Mouse (Mus musculus) limb, embryonic 11.5 days (tissue): ENCODE data around the gene Rnf185. TPM values are rescaled to one million over a fixed set of nuclear protein-coding genes. Genes with fewer than 3 reads are reported as not detected.

Source experiments
- ATAC-seq: fragments of 200-750 bp; cut with Nextera tagmentation; 2 replicates; pipeline ENCODE4 v1.8.0; 2017; ENCODE audit warnings: low read depth; ENCODE audit not compliant: insufficient number of reproducible peaks, low FRiP score, low TSS enrichment
- DNase-seq: peaks from one replicate; pipeline ENCODE4 v3.0.0-alpha.2; 2015; ENCODE audit warnings: low spot score
- H3K27ac ChIP-seq: fragments of 300-500 bp; sonication (generic); replicated peaks from 2 replicates; pipeline ENCODE4 v1.5.1; 2014; ENCODE audit warnings: low read depth, mild to moderate bottlenecking, low read length
- H3K27me3 ChIP-seq: fragments of 300-500 bp; sonication (generic); 2 replicates; pipeline ENCODE4 v1.6.1; 2014; ENCODE audit warnings: mild to moderate bottlenecking, low read length, mixed read lengths; ENCODE audit not compliant: control insufficient read depth, insufficient read depth
- H3K36me3 ChIP-seq: fragments of 300-500 bp; sonication (generic); 2 replicates; pipeline ENCODE4 v1.6.1; 2014; ENCODE audit warnings: mild to moderate bottlenecking, low read length, moderate library complexity, mixed read lengths; ENCODE audit not compliant: control insufficient read depth, insufficient read depth
- H3K4me1 ChIP-seq: fragments of 300-500 bp; sonication (generic); 2 replicates; pipeline ENCODE4 v1.6.1; 2014; ENCODE audit warnings: low read length, mixed read lengths; ENCODE audit not compliant: control insufficient read depth, insufficient read depth
- H3K4me2 ChIP-seq: fragments of 300-500 bp; sonication (generic); 2 replicates; pipeline ENCODE4 v1.6.1; 2014; ENCODE audit warnings: low read depth, mild to moderate bottlenecking, moderate library complexity; ENCODE audit not compliant: severe bottlenecking
- H3K4me3 ChIP-seq: fragments of 300-500 bp; sonication (generic); 2 replicates; pipeline ENCODE4 v1.5.1; 2014; ENCODE audit warnings: low read depth, low read length
- H3K9ac ChIP-seq: fragments of 300-500 bp; sonication (generic); 2 replicates; pipeline ENCODE4 v1.6.1; 2014; ENCODE audit warnings: mild to moderate bottlenecking, low read length
- H3K9me3 ChIP-seq: fragments of 300-500 bp; sonication (generic); 2 replicates; pipeline ENCODE4 v1.6.1; 2016; ENCODE audit warnings: low read length; ENCODE audit not compliant: control insufficient read depth
- WGBS: fragments of 180-500 bp; shearing (Covaris S2); extraction: QIAGEN DNeasy Blood & Tissue Kit; methylation state at CpG from one replicate; pipeline ENCODE4 v1.1.7; 2014; 5-methylcytosine and 5-hydroxymethylcytosine counted together
- polyA plus RNA-seq: library from polyadenylated mRNA; unstranded; fragments of >200 nt; fragmentation: Nextera tagmentation; extraction: Ambion mirVana; gene quantifications from 2 replicates; pipeline ENCODE4 v1.2.1, GENCODE M21; 2014

The Rnf185 gene
- polyA plus RNA-seq, result 42.4 and 48.0 TPM in 2 replicates

- H3K4me3 ChIP-seq, result peak within 1 kb of the TSS; percentile 81
- H3K4me2 ChIP-seq, result peak within 1 kb of the TSS; percentile 75
- no peaks in the 10 kb centered on the region for H3K27me3 ChIP-seq
- under 1% methylated on average over 45 of the region's 45 CpGs for WGBS
- H3K9ac ChIP-seq, result peak within 1 kb of the TSS; percentile 74
- H3K36me3 ChIP-seq, result no peaks in the 10 kb centered on the region
- H3K4me1 ChIP-seq, result peaks cover 5% of the 10 kb centered on the region
- H3K27ac ChIP-seq, result peak within 1 kb of the TSS; percentile 65
- H3K9me3 ChIP-seq, result no peaks in the 10 kb centered on the region
- DNase-seq, result peak; percentile 95
- peak; percentile 94 for ATAC-seq
Observed at GRCm38 (mm10) chr11:3452167-3452639, at the start of gene Rnf185. Rnf185 (minus strand) TSS chr11:3452363.

DNA sequence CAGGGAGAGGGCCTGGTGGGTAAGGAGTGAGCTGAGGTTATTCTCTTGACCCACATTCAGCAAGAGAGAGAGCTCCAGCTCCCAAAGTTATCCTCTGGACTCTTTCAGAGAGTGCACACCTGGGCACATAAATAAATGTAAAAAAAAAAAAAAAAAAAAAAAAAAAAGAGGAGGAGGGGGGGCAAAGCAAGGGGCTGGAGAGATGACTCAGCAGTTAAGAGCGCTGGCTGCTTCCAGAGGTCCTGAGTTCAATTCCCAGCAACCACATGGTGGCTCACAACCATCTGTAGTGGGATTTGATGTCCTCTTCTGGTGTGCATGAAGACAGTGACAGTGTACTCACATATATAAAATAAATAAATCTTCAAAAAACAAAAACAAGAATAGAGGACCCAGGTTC lies 45.1 kb upstream of the Rnf185 start:
- WGBS, result 89% methylated on average over 1 of the region's 1 CpGs
- H3K4me2 ChIP-seq, result no peak overlapping the region
- H3K27ac ChIP-seq, result no peak overlapping the region
- no peaks in the 10 kb centered on the region for H3K27me3 ChIP-seq
- no peak for DNase-seq
- no peak overlapping the region for H3K4me3 ChIP-seq
- no peak overlapping the region for H3K9ac ChIP-seq
- H3K36me3 ChIP-seq, result no peaks in the 10 kb centered on the region
- no peaks in the 10 kb centered on the region for H3K9me3 ChIP-seq
- H3K4me1 ChIP-seq, result 0 out of 2 replicates have a peak, but pooled peaks cover 3% of the 10 kb centered on the region
- no peak for ATAC-seq

DNA sequence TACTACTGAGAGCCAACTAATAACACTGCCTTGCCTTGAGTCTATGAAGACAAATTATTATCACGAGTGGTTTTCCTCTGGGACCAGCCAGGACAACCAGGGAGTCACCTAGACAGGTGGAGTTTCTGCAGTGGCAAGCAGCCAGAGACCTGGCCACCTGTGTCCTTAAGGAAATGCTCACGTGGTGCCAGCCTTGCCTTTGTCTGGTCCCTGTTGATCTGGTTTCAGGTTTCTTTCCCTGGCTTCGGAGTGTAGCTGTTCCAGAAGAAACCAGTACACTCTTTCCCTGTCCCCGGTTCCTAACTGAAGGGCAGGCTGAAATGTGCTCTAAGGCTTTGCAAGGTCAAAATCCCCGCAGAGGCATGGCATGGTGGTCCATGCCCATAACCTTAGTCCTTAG lies 44.6 kb upstream of the Rnf185 start:
- 0 out of 2 replicates have a peak, but pooled peaks cover 3% of the 10 kb centered on the region for H3K4me1 ChIP-seq
- H3K27ac ChIP-seq, result no peak overlapping the region
- WGBS, result 56% methylated on average over 5 of the region's 5 CpGs
- H3K9me3 ChIP-seq, result no peaks in the 10 kb centered on the region
- H3K4me3 ChIP-seq, result no peak overlapping the region
- ATAC-seq, result no peak
- no peak overlapping the region for H3K9ac ChIP-seq
- H3K4me2 ChIP-seq, result no peak overlapping the region
- H3K27me3 ChIP-seq, result no peaks in the 10 kb centered on the region
- DNase-seq, result no peak
- H3K36me3 ChIP-seq, result no peaks in the 10 kb centered on the region

GRCm38 (mm10) chr11:3495496-3495895 lies 43.3 kb upstream of the Rnf185 start:
- WGBS, result 91% methylated on average over 14 of the region's 14 CpGs
- Histone ChIP-seq H3K9me3 (no peaks in the 10 kb centered on the region), H3K4me1 (0 out of 2 replicates have a peak, but pooled peaks cover 3% of the 10 kb centered on the region), H3K4me2 (no peak overlapping the region), H3K36me3 (no peaks in the 10 kb centered on the region), H3K4me3 (no peak overlapping the region), H3K27me3 (no peaks in the 10 kb centered on the region), H3K9ac (no peak overlapping the region), H3K27ac (no peak overlapping the region)
- ATAC-seq (no peak), DNase-seq (no peak)

DNA sequence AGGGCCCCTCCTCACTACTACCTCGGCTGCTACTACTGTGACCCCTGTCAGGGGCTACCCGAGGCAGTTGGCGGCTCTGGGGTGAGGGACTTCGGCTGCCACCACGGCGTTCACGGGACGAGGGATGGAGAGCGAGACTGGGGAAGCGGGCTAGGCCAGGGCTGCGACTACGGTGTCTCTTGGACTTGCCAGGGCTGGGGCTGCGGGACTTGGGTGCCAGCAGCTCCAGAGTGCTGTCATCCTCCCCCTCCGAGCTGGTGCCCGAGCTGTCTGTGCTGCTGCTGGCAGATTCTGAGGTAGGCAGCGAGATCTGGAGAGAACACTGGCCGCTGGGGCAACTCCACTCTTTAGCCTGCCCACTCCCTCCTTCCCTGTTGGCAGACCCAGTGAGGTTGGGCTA lies 42.7 kb upstream of the Rnf185 start:
- Histone ChIP-seq H3K9ac (peak overlapping the region; percentile 2; the same call in 1 of the 2 replicates), H3K9me3 (no peaks in the 10 kb centered on the region), H3K36me3 (no peaks in the 10 kb centered on the region), H3K27me3 (no peaks in the 10 kb centered on the region), H3K4me2 (no peak overlapping the region), H3K4me3 (no peak overlapping the region), H3K4me1 (0 out of 2 replicates have a peak, but pooled peaks cover 3% of the 10 kb centered on the region), H3K27ac (no peak overlapping the region)
- WGBS, result 77% methylated on average over 17 of the region's 17 CpGs
- DNase-seq (no peak), ATAC-seq (no peak)

GRCm38 (mm10) chr11:3492748-3493147 lies 40.6 kb upstream of the Rnf185 start:
- 64% methylated on average over 4 of the region's 4 CpGs for WGBS
- no peak for ATAC-seq

GRCm38 (mm10) chr11:3489036-3489435 lies 36.9 kb upstream of the Rnf185 start:
- DNase-seq, result no peak
- H3K27me3 ChIP-seq, result no peaks in the 10 kb centered on the region
- no peak for ATAC-seq
- WGBS, result 84% methylated on average over 5 of the region's 5 CpGs
- no peak overlapping the region for H3K4me3 ChIP-seq
- H3K9ac ChIP-seq, result no peak overlapping the region
- no peaks in the 10 kb centered on the region for H3K4me1 ChIP-seq
- H3K4me2 ChIP-seq, result no peak overlapping the region
- no peaks in the 10 kb centered on the region for H3K9me3 ChIP-seq
- no peak overlapping the region for H3K27ac ChIP-seq
- H3K36me3 ChIP-seq, result no peaks in the 10 kb centered on the region

More at GRCm38 (mm10) chr11:3492748-3493147, 40.6 kb upstream of the Rnf185 start:
- Histone ChIP-seq H3K27me3 (no peaks in the 10 kb centered on the region), H3K4me3 (no peak overlapping the region), H3K36me3 (no peaks in the 10 kb centered on the region), H3K4me1 (0 out of 2 replicates have a peak, but pooled peaks cover 3% of the 10 kb centered on the region), H3K4me2 (no peak overlapping the region), H3K9ac (no peak overlapping the region), H3K27ac (no peak overlapping the region), H3K9me3 (no peaks in the 10 kb centered on the region)
- DNase-seq, result no peak

DNA sequence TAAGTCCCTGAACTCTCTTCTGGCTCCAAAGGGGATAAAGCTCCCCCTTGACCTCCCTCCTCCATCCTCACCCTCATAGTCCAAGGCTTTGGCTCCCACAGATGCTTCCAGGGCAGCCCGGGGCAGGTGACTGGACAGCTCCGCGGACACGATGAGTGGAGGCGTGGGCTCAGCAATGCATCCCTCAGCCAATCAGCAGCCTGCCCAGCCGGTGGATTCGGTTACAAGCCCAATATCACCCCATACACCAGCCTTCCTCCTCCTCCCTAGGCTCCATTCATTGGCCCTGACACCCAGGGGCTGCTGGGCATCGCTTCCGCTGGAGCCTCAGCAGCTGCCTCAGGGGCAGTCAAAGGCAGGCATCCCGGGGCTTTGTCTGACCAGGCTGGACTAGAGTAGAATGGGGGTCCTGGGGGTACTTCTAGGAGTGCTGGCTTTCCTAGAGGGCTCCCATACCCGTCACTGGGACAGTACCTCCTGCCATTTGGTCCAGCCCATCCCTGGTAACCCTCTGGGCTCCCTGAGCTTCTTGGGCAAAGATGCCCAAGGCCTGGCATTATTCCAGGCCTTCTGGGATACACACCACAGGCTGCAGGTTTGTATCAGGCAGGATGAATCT lies 35.9 kb upstream of the Rnf185 start, which contains the start of gene Pla2g3:
Gene Pla2g3, plus strand, starts transcription at position 333 of the 619 bp plus-strand sequence.
- Histone ChIP-seq H3K4me3 (no peak within 1 kb of the TSS), H3K27ac (no peak within 1 kb of the TSS), H3K36me3 (no peaks in the 10 kb centered on the region), H3K4me2 (0 out of 2 replicates have a peak within 1 kb of the TSS, but pooled peaks have one; percentile 12), H3K9ac (0 out of 2 replicates have a peak within 1 kb of the TSS, but pooled peaks have one; percentile 27), H3K4me1 (no peaks in the 10 kb centered on the region), H3K27me3 (no peaks in the 10 kb centered on the region), H3K9me3 (no peaks in the 10 kb centered on the region)
- WGBS, result 20% methylated on average over 11 of the region's 11 CpGs
- DNase-seq, result peak; percentile 37
- no peak for ATAC-seq
